Mouse (Mus musculus): ENCODE measurements around the gene Slc6a17.

Gene Slc6a17

GRCm38 (mm10) chr3:107524547-107524946, 6.7 kb upstream of the Slc6a17 start:
- DNase-seq (ENCODE audit: low spot score in 2 of 2), result no peak

GRCm38 (mm10) chr3:107520931-107521330, 3.1 kb upstream of the Slc6a17 start:
- no peak for DNase-seq (ENCODE audit: low spot score in 2 of 2)

- DNase-seq (ENCODE audit: low spot score in 2 of 2), result no peak
These were observed 815 bp downstream of the Slc6a17 start for GRCm38 (mm10) chr3:107516776-107517630.

- no peak for DNase-seq (ENCODE audit: low spot score in 2 of 2)
These were observed 1.8 kb downstream of the Slc6a17 start for GRCm38 (mm10) chr3:107515989-107516388.

- no peak for DNase-seq (ENCODE audit: low spot score in 2 of 2)
These were observed 6.4 kb downstream of the Slc6a17 start for GRCm38 (mm10) chr3:107511416-107511815.

- no peak for DNase-seq (ENCODE audit: low spot score in 2 of 2)
These were observed 9.1 kb downstream of the Slc6a17 start for GRCm38 (mm10) chr3:107508696-107509095.

GRCm38 (mm10) chr3:107507966-107508365, 9.9 kb downstream of the Slc6a17 start:
- DNase-seq (ENCODE audit: low spot score in 2 of 2), result no peak

- no peak for DNase-seq (ENCODE audit: low spot score in 2 of 2)
These were observed 11.3 kb downstream of the Slc6a17 start for GRCm38 (mm10) chr3:107506531-107506930.

- DNase-seq (ENCODE audit: low spot score in 2 of 2), result no peak
These were observed 12.1 kb downstream of the Slc6a17 start for GRCm38 (mm10) chr3:107505464-107506367.

- no peak for DNase-seq (ENCODE audit: low spot score in 2 of 2)
These were observed 13.3 kb downstream of the Slc6a17 start for GRCm38 (mm10) chr3:107504542-107504941.

- DNase-seq (ENCODE audit: low spot score in 2 of 2), result no peak
These were observed 14.1 kb downstream of the Slc6a17 start for GRCm38 (mm10) chr3:107503716-107504115.

- no peak for DNase-seq (ENCODE audit: low spot score in 2 of 2)
These were observed 16.1 kb downstream of the Slc6a17 start for GRCm38 (mm10) chr3:107501702-107502151.

GRCm38 (mm10) chr3:107500301-107500700, 17.5 kb downstream of the Slc6a17 start:
- DNase-seq (ENCODE audit: low spot score in 2 of 2), result no peak

- DNase-seq (ENCODE audit: low spot score in 2 of 2), result no peak
These were observed 21.6 kb downstream of the Slc6a17 start for GRCm38 (mm10) chr3:107496086-107496850.

- no peak for DNase-seq (ENCODE audit: low spot score in 2 of 2)
These were observed 22.3 kb downstream of the Slc6a17 start for GRCm38 (mm10) chr3:107495524-107495923.

GRCm38 (mm10) chr3:107491459-107491858, 26.4 kb downstream of the Slc6a17 start:
- DNase-seq (ENCODE audit: low spot score in 2 of 2), result no peak

- no peak for DNase-seq (ENCODE audit: low spot score in 2 of 2)
These were observed 29.2 kb downstream of the Slc6a17 start for GRCm38 (mm10) chr3:107488637-107489036.

GRCm38 (mm10) chr3:107483290-107483689, 34.5 kb downstream of the Slc6a17 start:
- DNase-seq (ENCODE audit: low spot score in 2 of 2), result no peak

GRCm38 (mm10) chr3:107480660-107481059, 37.2 kb downstream of the Slc6a17 start:
- DNase-seq (ENCODE audit: low spot score in 2 of 2), result no peak

- peak in 1 of 2 experiments; percentile 41 for DNase-seq (ENCODE audit: low spot score in 2 of 2)
These were observed 45.6 kb downstream of the Slc6a17 start for GRCm38 (mm10) chr3:107472198-107472597.

GRCm38 (mm10) chr3:107469059-107469458, 48.8 kb downstream of the Slc6a17 start:
- no peak for DNase-seq (ENCODE audit: low spot score in 2 of 2)

- DNase-seq (ENCODE audit: low spot score in 2 of 2), result no peak
These were observed 49.7 kb downstream of the Slc6a17 start for GRCm38 (mm10) chr3:107468106-107468505.

All from thymus, postnatal 10 days (tissue).